ENCODE assay signal across 11 mouse cellular contexts in the genomic region with DNA sequence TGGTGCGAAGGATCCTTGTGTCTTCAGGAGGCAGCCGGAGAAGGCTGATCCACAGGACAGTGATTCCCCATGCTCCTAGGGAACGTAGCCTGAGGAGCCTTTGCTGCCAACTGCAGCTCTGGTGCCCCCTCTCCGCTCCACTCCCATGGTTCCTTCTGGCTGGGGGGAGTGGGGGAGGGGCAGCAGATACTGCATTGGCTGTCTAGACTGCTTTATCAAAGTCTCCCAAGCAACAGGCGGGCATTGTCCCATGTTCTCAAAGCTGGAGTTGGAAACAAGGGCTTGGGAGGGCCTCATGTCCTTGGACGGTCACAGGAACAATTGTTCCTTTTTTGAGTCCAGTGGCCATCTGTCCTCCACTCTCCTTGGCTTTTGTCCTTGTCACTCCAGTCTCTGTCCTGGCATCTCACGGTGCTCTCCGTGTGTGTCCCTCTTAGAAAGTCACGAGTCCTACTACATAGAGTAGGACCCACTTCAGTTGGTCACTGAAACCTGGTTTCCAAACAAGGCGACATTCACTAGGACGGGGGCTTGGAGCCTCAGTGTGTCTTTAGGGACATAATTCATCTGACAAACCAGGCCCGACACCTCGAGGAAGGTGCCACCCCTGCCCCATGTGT. TPM values are rescaled to one million over a fixed set of nuclear protein-coding genes. Genes with fewer than 3 reads are reported as not detected.
DNase-seq lines count a peak whose midpoint lies in the region; ATAC-seq and TF ChIP-seq lines count a peak whose summit lies in the region.
"Had no signal": no experiment of that assay in that cellular context is flagged by ENCODE, and none has a peak within 500 bp of the region (broad histone marks: within the 10 kb centered on the region; RNA-seq: fewer than 3 reads in every experiment).

No protein-coding gene starts in this region.

- H3K4me1 ChIP-seq in forebrain, postnatal 0 days (ENCODE audit: insufficient read depth), result no peaks in the 10 kb centered on the region
- H3K4me1 ChIP-seq in forebrain, embryonic 15.5 days, result peaks cover under 1% of the 10 kb centered on the region; the same call in 1 of the 2 replicates
- H3K4me1 ChIP-seq in heart, embryonic 14.5 days (ENCODE audit: control insufficient read depth in 2 of 2, insufficient read depth in 2 of 2, low read length in 2 of 2), result peaks cover 24 to 33% of the 10 kb centered on the region in 2 experiments
- peaks cover 41% of the 10 kb centered on the region for H3K4me1 ChIP-seq in liver, embryonic 12.5 days

- no peaks in the 10 kb centered on the region for H3K27me3 ChIP-seq in forebrain, postnatal 0 days (ENCODE audit: insufficient read depth, low read length)
- H3K27me3 ChIP-seq in forebrain, embryonic 15.5 days, result no peaks in the 10 kb centered on the region
- no peaks in the 10 kb centered on the region for H3K27me3 ChIP-seq in heart, embryonic 14.5 days (ENCODE audit: control insufficient read depth, insufficient read depth, low read length)
- no peaks in the 10 kb centered on the region for H3K27me3 ChIP-seq in liver, embryonic 12.5 days (replicated peaks)

- no peaks in the 10 kb centered on the region for H3K36me3 ChIP-seq in forebrain, postnatal 0 days (ENCODE audit: insufficient read depth)
- H3K36me3 ChIP-seq in forebrain, embryonic 15.5 days, result no peaks in the 10 kb centered on the region
- H3K36me3 ChIP-seq in heart, embryonic 14.5 days (ENCODE audit: control insufficient read depth, insufficient read depth, low read length), result peaks cover 7% of the 10 kb centered on the region
- H3K36me3 ChIP-seq in liver, embryonic 12.5 days, result no peaks in the 10 kb centered on the region

- no peak for DNase-seq in forebrain, postnatal 0 days
- DNase-seq in brain, adult 2 months (ENCODE audit: low read depth, low spot score), result peak; percentile 23
- DNase-seq in left cerebral cortex, adult 9 months (ENCODE audit: low spot score in 2 of 2), result no peak
- no peak for DNase-seq in spleen, postnatal 4 days (ENCODE audit: low spot score in 2 of 2)

- no peak overlapping the region for H3K4me2 ChIP-seq in forebrain, postnatal 0 days (ENCODE audit: low read depth)
- no peak overlapping the region for H3K4me2 ChIP-seq in forebrain, embryonic 15.5 days (replicated peaks)
- H3K4me2 ChIP-seq in heart, embryonic 14.5 days (ENCODE audit: low read length), result peak overlapping the region; percentile 51
- H3K4me2 ChIP-seq in liver, embryonic 12.5 days, result no peak overlapping the region

- no peak overlapping the region for H3K4me3 ChIP-seq in forebrain, postnatal 0 days (ENCODE audit: low read depth, low read length)
- H3K4me3 ChIP-seq in forebrain, embryonic 15.5 days, result no peak overlapping the region
- 0 out of 4 replicates have a peak overlapping the region, but pooled peaks of 1 of the 2 experiments have one; percentile 12 for H3K4me3 ChIP-seq in heart, embryonic 14.5 days (ENCODE audit: control insufficient read depth in 1 of 2, insufficient read depth in 1 of 2, low read depth in 1 of 2, low read length in 2 of 2)
- no peak overlapping the region for H3K4me3 ChIP-seq in liver, embryonic 12.5 days

- ATAC-seq in forebrain, postnatal 0 days, result peak; percentile 62
- no peak for ATAC-seq in forebrain, embryonic 15.5 days (replicated peaks)
- ATAC-seq in heart, embryonic 14.5 days (ENCODE audit: insufficient number of reproducible peaks, insufficient read depth, low FRiP score, low read depth), result peak; percentile 78
- ATAC-seq in liver, embryonic 12.5 days, result 0 out of 2 replicates have a peak, but pooled peaks have one; percentile 21
- no peak for ATAC-seq in frontal cortex, adult (ENCODE audit: low TSS enrichment)

- H3K9me3 ChIP-seq in forebrain, postnatal 0 days (ENCODE audit: low read length), result no peaks in the 10 kb centered on the region
- H3K9me3 ChIP-seq in forebrain, embryonic 15.5 days, result no peaks in the 10 kb centered on the region
- H3K9me3 ChIP-seq in heart, embryonic 14.5 days (ENCODE audit: control insufficient read depth, low read length), result no peaks in the 10 kb centered on the region
- no peaks in the 10 kb centered on the region for H3K9me3 ChIP-seq in liver, embryonic 12.5 days (replicated peaks)

- no peak overlapping the region for H3K27ac ChIP-seq in forebrain, postnatal 0 days (ENCODE audit: low read depth, low read length)
- no peak overlapping the region for H3K27ac ChIP-seq in forebrain, embryonic 15.5 days (replicated peaks)
- H3K27ac ChIP-seq in heart, embryonic 14.5 days (replicated peaks in 1 of 2; ENCODE audit: control insufficient read depth in 1 of 2, insufficient read depth in 1 of 2, low read depth in 2 of 2, low read length in 2 of 2), result peak overlapping the region; percentile 96 to 99
- H3K27ac ChIP-seq in liver, embryonic 12.5 days, result peak overlapping the region; percentile 51; the same call in 1 of the 2 replicates
- H3K27ac ChIP-seq: macrophage had no signal

- TF ChIP-seq CTCF in forebrain, postnatal 0 days (IDR thresholded peaks at IDR 0.05; ENCODE audit: low read depth), result no peak

- H3K9ac ChIP-seq in forebrain, postnatal 0 days, result no peak overlapping the region
- no peak overlapping the region for H3K9ac ChIP-seq in forebrain, embryonic 15.5 days (replicated peaks)
- peak overlapping the region; percentile 73 for H3K9ac ChIP-seq in heart, embryonic 14.5 days (ENCODE audit: low read length)
- no peak overlapping the region for H3K9ac ChIP-seq in liver, embryonic 12.5 days

- 62% methylated on average over 13 of the region's 13 CpGs for WGBS in forebrain, postnatal 0 days
- WGBS in forebrain, embryonic 15.5 days, result 59% methylated on average over 13 of the region's 13 CpGs
- WGBS in heart, embryonic 14.5 days, result 23% methylated on average over 13 of the region's 13 CpGs
- WGBS in liver, embryonic 12.5 days (ENCODE audit: insufficient replicate concordance), result 67% methylated on average over 13 of the region's 13 CpGs

RNA-seq across cellular contexts. Expression of a gene that starts 12.9 kb away (rescaled TPM):
- not detected in 2 replicates for total RNA-seq in forebrain, postnatal 0 days (2014; rRNA removed)
- not detected in 2 replicates for polyA plus RNA-seq in forebrain, postnatal 0 days (2015; fragmentation: Nextera tagmentation; extraction: Ambion mirVana)
- 0.33 TPM in 1 of 2 replicates, not detected in the other for polyA plus RNA-seq in forebrain, embryonic 15.5 days (2015; fragmentation: Nextera tagmentation; extraction: Ambion mirVana)
- polyA plus RNA-seq in heart, embryonic 14.5 days (2014; fragmentation: Nextera tagmentation; extraction: Ambion mirVana), result 192 and 199 TPM in 2 replicates
- 0.41 TPM in 1 of 2 replicates, not detected in the other for polyA plus RNA-seq in liver, embryonic 12.5 days (2016; fragmentation: Nextera tagmentation; extraction: Ambion mirVana)
- total RNA-seq: adrenal gland, postnatal 36 days had no signal
- polyA plus RNA-seq: large intestine, adult 2 months; macrophage had no signal

RNA-seq across cellular contexts. Expression of a gene that starts 25.2 kb away (rescaled TPM):
- 0.15 TPM in 1 of 2 replicates, not detected in the other for total RNA-seq in forebrain, postnatal 0 days (2014; rRNA removed)
- not detected in 2 replicates for polyA plus RNA-seq in forebrain, postnatal 0 days (2015; fragmentation: Nextera tagmentation; extraction: Ambion mirVana)
- 0.17 TPM in 1 of 2 replicates, not detected in the other for polyA plus RNA-seq in forebrain, embryonic 15.5 days (2015; fragmentation: Nextera tagmentation; extraction: Ambion mirVana)
- polyA plus RNA-seq in heart, embryonic 14.5 days (2014; fragmentation: Nextera tagmentation; extraction: Ambion mirVana), result not detected in 2 replicates
- not detected in 2 replicates for polyA plus RNA-seq in liver, embryonic 12.5 days (2016; fragmentation: Nextera tagmentation; extraction: Ambion mirVana)
- total RNA-seq: adrenal gland, postnatal 36 days had no signal
- polyA plus RNA-seq: large intestine, adult 2 months; macrophage had no signal

RNA-seq across cellular contexts. Expression of a gene that starts 45.3 kb away (rescaled TPM):
- 24.7 and 27.5 TPM in 2 replicates for total RNA-seq in forebrain, postnatal 0 days (2014; rRNA removed)
- 54.3 and 61.7 TPM in 2 replicates for polyA plus RNA-seq in forebrain, postnatal 0 days (2015; fragmentation: Nextera tagmentation; extraction: Ambion mirVana)
- polyA plus RNA-seq in forebrain, embryonic 15.5 days (2015; fragmentation: Nextera tagmentation; extraction: Ambion mirVana), result 92.6 and 107 TPM in 2 replicates
- polyA plus RNA-seq in heart, embryonic 14.5 days (2014; fragmentation: Nextera tagmentation; extraction: Ambion mirVana), result 129 and 132 TPM in 2 replicates
- polyA plus RNA-seq in liver, embryonic 12.5 days (2016; fragmentation: Nextera tagmentation; extraction: Ambion mirVana), result 76.4 and 76.8 TPM in 2 replicates

RNA-seq across cellular contexts. Expression of a gene that starts 54.2 kb away (rescaled TPM):
- total RNA-seq in forebrain, postnatal 0 days (2014; rRNA removed), result 1.5 and 3.9 TPM in 2 replicates
- polyA plus RNA-seq in forebrain, postnatal 0 days (2015; fragmentation: Nextera tagmentation; extraction: Ambion mirVana), result 7.6 and 10.2 TPM in 2 replicates
- polyA plus RNA-seq in forebrain, embryonic 15.5 days (2015; fragmentation: Nextera tagmentation; extraction: Ambion mirVana), result 11.5 and 23.2 TPM in 2 replicates
- polyA plus RNA-seq in heart, embryonic 14.5 days (2014; fragmentation: Nextera tagmentation; extraction: Ambion mirVana), result 0.59 and 1.1 TPM in 2 replicates
- 0.13 TPM in 1 of 2 replicates, not detected in the other for polyA plus RNA-seq in liver, embryonic 12.5 days (2016; fragmentation: Nextera tagmentation; extraction: Ambion mirVana)
- polyA plus RNA-seq: large intestine, adult 2 months; macrophage had no signal

Comparison
In these comparisons a context has a peak if more than half of its experiments do, and no peak if none do; other contexts are left out.
1. ATAC-seq: peak in forebrain, postnatal 0 days (single experiment), heart, embryonic 14.5 days (single experiment) and liver, embryonic 12.5 days (single experiment); none in forebrain, embryonic 15.5 days (single experiment) and frontal cortex, adult (single experiment).
2. H3K27ac ChIP-seq: peak in heart, embryonic 14.5 days (2 of 2) and liver, embryonic 12.5 days (single experiment); none in forebrain, postnatal 0 days (single experiment) and forebrain, embryonic 15.5 days (single experiment).
3. RNA of a gene that starts 12.9 kb away (polyA plus RNA-seq): 192 to 199 TPM in heart, embryonic 14.5 days; not detected in forebrain, postnatal 0 days, 0.33 TPM in forebrain, embryonic 15.5 days and 0.41 TPM in liver, embryonic 12.5 days; every median in the first group is over 100 times any median in the second.